Mouse (Mus musculus) limb, embryonic 11.5 days (tissue): ENCODE measurements around the gene Vmn1r223. TPM values are rescaled to one million over a fixed set of nuclear protein-coding genes. Genes with fewer than 3 reads are reported as not detected.
"Not testable (repeated sequence)": the region's sequence is repeated elsewhere in the genome, so short reads cannot be mapped to it uniquely, and the experiment has no call there.

ENCODE experiments used
- ATAC-seq: fragments of 200-750 bp; cut with Nextera tagmentation; 2 replicates; pipeline ENCODE4 v1.8.0; 2017; ENCODE audit warnings: low read depth; ENCODE audit not compliant: insufficient number of reproducible peaks, low FRiP score, low TSS enrichment
- DNase-seq: peaks from one replicate; pipeline ENCODE4 v3.0.0-alpha.2; 2015; ENCODE audit warnings: low spot score
- H3K27ac ChIP-seq: fragments of 300-500 bp; sonication (generic); replicated peaks from 2 replicates; pipeline ENCODE4 v1.5.1; 2014; ENCODE audit warnings: low read depth, mild to moderate bottlenecking, low read length
- H3K27me3 ChIP-seq: fragments of 300-500 bp; sonication (generic); 2 replicates; pipeline ENCODE4 v1.6.1; 2014; ENCODE audit warnings: mild to moderate bottlenecking, low read length, mixed read lengths; ENCODE audit not compliant: control insufficient read depth, insufficient read depth
- H3K36me3 ChIP-seq: fragments of 300-500 bp; sonication (generic); 2 replicates; pipeline ENCODE4 v1.6.1; 2014; ENCODE audit warnings: mild to moderate bottlenecking, low read length, moderate library complexity, mixed read lengths; ENCODE audit not compliant: control insufficient read depth, insufficient read depth
- H3K4me1 ChIP-seq: fragments of 300-500 bp; sonication (generic); 2 replicates; pipeline ENCODE4 v1.6.1; 2014; ENCODE audit warnings: low read length, mixed read lengths; ENCODE audit not compliant: control insufficient read depth, insufficient read depth
- H3K4me2 ChIP-seq: fragments of 300-500 bp; sonication (generic); 2 replicates; pipeline ENCODE4 v1.6.1; 2014; ENCODE audit warnings: low read depth, mild to moderate bottlenecking, moderate library complexity; ENCODE audit not compliant: severe bottlenecking
- H3K4me3 ChIP-seq: fragments of 300-500 bp; sonication (generic); 2 replicates; pipeline ENCODE4 v1.5.1; 2014; ENCODE audit warnings: low read depth, low read length
- H3K9ac ChIP-seq: fragments of 300-500 bp; sonication (generic); 2 replicates; pipeline ENCODE4 v1.6.1; 2014; ENCODE audit warnings: mild to moderate bottlenecking, low read length
- H3K9me3 ChIP-seq: fragments of 300-500 bp; sonication (generic); 2 replicates; pipeline ENCODE4 v1.6.1; 2016; ENCODE audit warnings: low read length; ENCODE audit not compliant: control insufficient read depth
- WGBS: fragments of 180-500 bp; shearing (Covaris S2); extraction: QIAGEN DNeasy Blood & Tissue Kit; methylation state at CpG from one replicate; pipeline ENCODE4 v1.1.7; 2014; 5-methylcytosine and 5-hydroxymethylcytosine counted together
- polyA plus RNA-seq: library from polyadenylated mRNA; unstranded; fragments of >200 nt; fragmentation: Nextera tagmentation; extraction: Ambion mirVana; gene quantifications from 2 replicates; pipeline ENCODE4 v1.2.1, GENCODE M21; 2014

Gene Vmn1r223
- polyA plus RNA-seq, result 0.04 TPM in 1 of 2 replicates, not detected in the other

GRCm38 (mm10) chr13:23246834-23247233, at the start of gene Vmn1r223:
TSS of gene Vmn1r223 (plus strand) at chr13:23247134.
- not testable (repeated sequence) for H3K9me3 ChIP-seq, ATAC-seq, H3K27ac ChIP-seq, H3K4me3 ChIP-seq, H3K36me3 ChIP-seq, H3K4me2 ChIP-seq, DNase-seq, H3K27me3 ChIP-seq, H3K9ac ChIP-seq, H3K4me1 ChIP-seq
- 78% methylated on average over 1 of the region's 1 CpGs for WGBS

GRCm38 (mm10) chr13:23203885-23204284, 43.0 kb upstream of the Vmn1r223 start:
- not testable (repeated sequence) for DNase-seq, H3K4me3 ChIP-seq, H3K4me2 ChIP-seq, H3K4me1 ChIP-seq, H3K36me3 ChIP-seq, H3K9ac ChIP-seq, ATAC-seq, H3K27me3 ChIP-seq, H3K9me3 ChIP-seq, H3K27ac ChIP-seq
- 83% methylated on average over 1 of the region's 1 CpGs for WGBS

- not testable (repeated sequence) for H3K36me3 ChIP-seq, H3K4me2 ChIP-seq, H3K9ac ChIP-seq, H3K27me3 ChIP-seq, DNase-seq, H3K4me3 ChIP-seq, H3K9me3 ChIP-seq, ATAC-seq, H3K27ac ChIP-seq, H3K4me1 ChIP-seq
- 92% methylated on average over 2 of the region's 2 CpGs for WGBS
These were observed 33.1 kb upstream of the Vmn1r223 start, which contains the start of gene Vmn1r221 for GRCm38 (mm10) chr13:23213827-23214226. TSS of gene Vmn1r221 (plus strand) at chr13:23214127.

GRCm38 (mm10) chr13:23235847-23236246, 11.1 kb upstream of the Vmn1r223 start, which contains the start of gene Vmn1r222:
TSS of gene Vmn1r222 (minus strand) at chr13:23235947.
- not testable (repeated sequence) for H3K4me2 ChIP-seq, H3K27ac ChIP-seq, H3K36me3 ChIP-seq, H3K9ac ChIP-seq, H3K27me3 ChIP-seq, H3K4me3 ChIP-seq, ATAC-seq, DNase-seq, H3K9me3 ChIP-seq, H3K4me1 ChIP-seq

GRCm38 (mm10) chr13:23258546-23259048, 11.7 kb downstream of the Vmn1r223 start:
- no peak overlapping the region for H3K27ac ChIP-seq
- H3K4me3 ChIP-seq, result no peak overlapping the region
- no peak for ATAC-seq
- H3K36me3 ChIP-seq, result no peaks in the 10 kb centered on the region
- 76% methylated on average over 2 of the region's 2 CpGs for WGBS
- DNase-seq, result no peak
- H3K4me2 ChIP-seq, result no peak overlapping the region
- H3K9me3 ChIP-seq, result no peaks in the 10 kb centered on the region
- no peak overlapping the region for H3K9ac ChIP-seq
- no peaks in the 10 kb centered on the region for H3K27me3 ChIP-seq
- no peaks in the 10 kb centered on the region for H3K4me1 ChIP-seq

GRCm38 (mm10) chr13:23268606-23269005, 21.7 kb downstream of the Vmn1r223 start:
- not testable (repeated sequence) for H3K9me3 ChIP-seq, H3K36me3 ChIP-seq, H3K9ac ChIP-seq, DNase-seq, H3K4me1 ChIP-seq, H3K27ac ChIP-seq, H3K4me2 ChIP-seq, H3K27me3 ChIP-seq, ATAC-seq, H3K4me3 ChIP-seq
- 89% methylated on average over 3 of the region's 3 CpGs for WGBS

GRCm38 (mm10) chr13:23269127-23269526, 22.2 kb downstream of the Vmn1r223 start:
- H3K27me3 ChIP-seq, H3K4me2 ChIP-seq, H3K4me3 ChIP-seq, H3K4me1 ChIP-seq, H3K9ac ChIP-seq, H3K36me3 ChIP-seq, DNase-seq, H3K27ac ChIP-seq, H3K9me3 ChIP-seq: not testable (repeated sequence)
- ATAC-seq, result peak; percentile 73; the same call in 1 of the 2 replicates
- WGBS, result 46% methylated on average over 4 of the region's 4 CpGs

- Histone ChIP-seq H3K4me1 (no peaks in the 10 kb centered on the region), H3K27ac (no peak overlapping the region), H3K27me3 (no peaks in the 10 kb centered on the region), H3K9ac (no peak overlapping the region), H3K36me3 (no peaks in the 10 kb centered on the region), H3K9me3 (no peaks in the 10 kb centered on the region), H3K4me3 (peak overlapping the region; percentile 14), H3K4me2 (peak overlapping the region; percentile 33; the same call in 1 of the 2 replicates)
- 29% methylated on average over 11 of the region's 11 CpGs for WGBS
- ATAC-seq, result no peak
- peak; percentile 25 for DNase-seq
These were observed 22.7 kb downstream of the Vmn1r223 start for GRCm38 (mm10) chr13:23269681-23270080.
